Mouse (Mus musculus): ENCODE measurements around the gene Rbbp4.
"Not testable (repeated sequence)": the region's sequence is repeated elsewhere in the genome, so short reads cannot be mapped to it uniquely, and the experiment has no call there.

The Rbbp4 gene

DNA sequence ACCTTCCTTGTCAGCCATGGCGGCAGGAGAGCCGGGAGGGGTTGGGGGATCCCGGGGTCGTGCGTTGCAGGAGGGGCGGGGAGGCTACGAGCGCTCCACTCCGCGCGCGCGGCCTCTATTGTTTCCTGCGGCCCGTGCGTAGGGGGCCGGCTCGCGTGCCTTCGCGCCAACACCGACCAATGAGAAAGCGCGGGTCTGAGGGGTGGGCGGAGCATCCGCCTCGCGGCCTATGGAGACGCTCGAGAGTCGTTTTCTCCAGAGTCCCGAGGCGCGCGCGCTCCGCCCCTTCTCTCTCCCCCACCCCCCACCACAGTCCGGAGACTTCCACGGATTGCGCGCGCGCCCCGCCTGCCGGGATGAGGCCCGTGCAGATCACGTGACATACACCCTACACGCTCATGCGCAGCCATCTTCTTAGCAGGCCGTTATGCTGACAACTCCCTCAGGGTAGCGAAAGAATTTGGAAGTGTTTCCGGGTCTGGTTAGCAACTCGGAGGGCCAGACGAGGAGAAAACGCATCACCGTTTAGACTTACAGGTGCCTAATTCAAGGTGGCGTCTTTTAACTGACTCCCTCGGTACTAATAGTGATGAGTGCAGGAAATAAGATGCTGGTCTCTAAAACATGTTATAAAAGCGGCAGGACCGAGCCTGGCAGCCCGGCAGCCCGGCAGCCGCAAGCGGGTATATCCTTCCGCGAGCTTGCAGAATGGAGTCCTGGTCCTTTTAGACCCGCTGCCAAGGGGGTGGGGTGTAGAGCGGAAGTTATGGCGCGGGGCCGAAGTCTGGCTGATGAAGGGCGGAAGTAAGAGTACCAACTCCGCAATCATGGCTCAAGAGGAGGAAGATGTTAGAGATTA lies at the start of gene Rbbp4, which contains the start of gene Zbtb8os:
TSS of gene Rbbp4 (minus strand) at position 155 of the 859 bp plus-strand sequence.
TSS of gene Zbtb8os (plus strand) at position 480 of the 859 bp plus-strand sequence.
- in situ Hi-C loops (cut with MseI, MboI), result no loop called here

DNA sequence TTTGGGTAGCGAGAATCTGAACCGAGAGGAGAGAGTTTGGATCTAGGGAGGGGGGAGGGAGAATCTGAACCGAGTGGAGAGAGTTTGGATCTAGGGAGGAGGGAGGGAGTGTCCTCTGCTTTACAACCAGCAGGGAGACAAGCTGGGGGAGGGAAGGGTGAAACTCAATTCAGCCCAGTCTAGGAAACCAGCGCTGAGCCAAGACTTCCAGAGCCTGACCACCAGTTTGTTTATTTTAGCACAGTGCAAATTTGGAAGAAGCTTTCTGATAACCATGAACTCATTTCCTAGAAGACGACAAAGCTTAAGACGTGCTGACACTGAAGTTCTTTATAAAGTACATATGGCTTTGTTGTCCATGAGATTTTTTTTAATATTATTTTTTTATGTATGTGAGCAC lies 49.3 kb upstream of the Rbbp4 start:
- in situ Hi-C loops (cut with MseI, MboI), result no loop called here

DNA sequence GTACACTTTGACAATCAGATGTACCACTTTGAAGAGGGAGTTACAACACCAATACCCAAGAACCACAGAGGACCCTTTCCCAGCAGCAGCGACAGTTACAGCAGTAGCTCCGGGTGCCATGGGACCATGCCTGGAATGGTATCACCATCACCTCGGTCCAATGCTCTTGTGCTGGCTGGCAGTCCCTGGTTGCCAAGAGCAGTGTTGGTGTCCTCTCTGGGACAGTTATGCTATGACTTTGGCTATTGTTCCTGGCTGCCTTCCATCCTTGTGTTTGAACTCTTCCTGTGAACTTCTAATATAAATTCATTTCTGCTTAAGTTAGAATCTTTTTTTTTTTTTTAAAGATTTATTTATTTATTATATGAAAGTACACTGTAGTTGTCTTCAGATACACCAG lies 48.4 kb upstream of the Rbbp4 start:
- in situ Hi-C loops (cut with MseI, MboI), result no loop called here

DNA sequence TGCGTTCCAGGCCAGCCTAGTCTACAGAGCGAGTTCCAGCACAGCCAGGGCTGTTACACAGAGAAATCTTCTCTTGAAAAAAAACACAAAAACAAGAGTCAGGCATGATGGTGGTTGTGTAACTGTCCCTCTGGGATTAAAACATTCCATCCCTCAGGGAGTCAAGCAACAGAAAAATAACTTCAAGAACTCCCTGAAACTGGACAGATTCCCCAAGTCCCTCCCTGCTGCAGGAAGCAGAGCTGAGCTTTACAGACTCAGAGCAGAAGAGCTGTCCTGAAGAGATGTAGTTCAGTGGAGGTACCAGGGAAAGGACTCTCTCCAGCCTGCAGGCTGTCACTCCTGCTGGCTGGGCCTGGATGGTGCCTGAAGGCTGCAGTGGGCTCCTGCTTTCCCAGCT lies 47.3 kb upstream of the Rbbp4 start:
- in situ Hi-C loops (cut with MseI, MboI), result no loop called here

DNA sequence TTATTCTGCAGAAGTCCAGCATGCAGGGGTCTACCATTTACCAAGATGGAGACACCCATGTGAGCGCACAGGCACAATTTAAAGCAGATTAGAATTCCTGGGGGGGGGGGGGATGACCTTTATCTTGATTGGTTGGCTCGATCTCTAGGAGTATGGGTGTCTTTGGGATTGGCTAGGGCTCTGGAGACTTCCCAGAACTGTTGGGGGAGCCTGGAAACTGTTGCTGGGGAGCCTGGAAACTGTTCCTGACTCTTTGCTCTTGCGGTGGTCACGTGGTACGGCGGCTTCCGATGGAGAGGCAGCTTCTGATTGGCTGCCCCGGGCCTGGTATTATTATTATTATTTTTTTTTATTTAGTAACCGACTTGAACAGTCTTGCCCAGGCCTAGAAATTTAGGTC lies 46.9 kb upstream of the Rbbp4 start:
- in situ Hi-C loops (cut with MseI, MboI), result no loop called here

DNA sequence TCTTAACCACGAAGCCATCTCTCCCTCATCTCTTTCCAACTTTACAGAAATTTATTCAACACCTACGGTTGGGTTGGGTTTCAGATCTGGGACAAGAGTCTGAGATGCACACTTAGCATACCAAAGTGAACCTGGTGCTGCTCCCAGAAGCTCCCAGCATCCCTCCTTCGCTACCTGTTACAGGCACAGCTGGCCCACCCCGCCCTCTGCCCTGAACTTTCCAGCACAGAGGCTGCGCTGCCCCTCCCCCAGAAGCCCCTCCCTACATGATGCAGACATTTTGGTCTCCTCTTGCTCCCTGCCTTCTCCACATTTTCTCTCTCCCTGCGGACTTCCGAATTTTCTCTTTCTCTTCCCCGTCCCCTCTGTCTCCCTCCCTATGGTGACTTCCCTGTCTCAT lies 46.0 kb upstream of the Rbbp4 start:
- in situ Hi-C loops (cut with MseI, MboI), result no loop called here

DNA sequence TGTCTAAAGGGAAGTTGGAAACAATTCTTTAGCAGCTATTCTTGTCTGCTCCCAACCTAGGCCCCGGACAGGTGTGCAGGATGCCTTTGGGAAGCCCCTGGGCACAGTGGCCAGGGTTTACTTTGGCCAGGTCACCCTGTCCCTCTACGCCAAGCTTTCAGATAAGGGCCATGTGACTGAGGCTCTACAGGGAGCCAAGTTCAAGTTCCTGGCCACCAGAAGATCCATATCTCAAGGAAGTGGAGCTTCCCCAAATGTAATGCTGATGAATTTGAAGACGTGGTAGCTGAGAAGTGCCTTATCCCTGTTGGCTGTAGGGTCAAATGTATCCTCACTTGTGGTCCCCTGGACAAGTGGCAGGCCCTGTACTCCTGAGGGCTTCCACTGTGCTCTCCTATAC lies 44.6 kb upstream of the Rbbp4 start:
- in situ Hi-C loops (cut with MseI, MboI), result no loop called here

DNA sequence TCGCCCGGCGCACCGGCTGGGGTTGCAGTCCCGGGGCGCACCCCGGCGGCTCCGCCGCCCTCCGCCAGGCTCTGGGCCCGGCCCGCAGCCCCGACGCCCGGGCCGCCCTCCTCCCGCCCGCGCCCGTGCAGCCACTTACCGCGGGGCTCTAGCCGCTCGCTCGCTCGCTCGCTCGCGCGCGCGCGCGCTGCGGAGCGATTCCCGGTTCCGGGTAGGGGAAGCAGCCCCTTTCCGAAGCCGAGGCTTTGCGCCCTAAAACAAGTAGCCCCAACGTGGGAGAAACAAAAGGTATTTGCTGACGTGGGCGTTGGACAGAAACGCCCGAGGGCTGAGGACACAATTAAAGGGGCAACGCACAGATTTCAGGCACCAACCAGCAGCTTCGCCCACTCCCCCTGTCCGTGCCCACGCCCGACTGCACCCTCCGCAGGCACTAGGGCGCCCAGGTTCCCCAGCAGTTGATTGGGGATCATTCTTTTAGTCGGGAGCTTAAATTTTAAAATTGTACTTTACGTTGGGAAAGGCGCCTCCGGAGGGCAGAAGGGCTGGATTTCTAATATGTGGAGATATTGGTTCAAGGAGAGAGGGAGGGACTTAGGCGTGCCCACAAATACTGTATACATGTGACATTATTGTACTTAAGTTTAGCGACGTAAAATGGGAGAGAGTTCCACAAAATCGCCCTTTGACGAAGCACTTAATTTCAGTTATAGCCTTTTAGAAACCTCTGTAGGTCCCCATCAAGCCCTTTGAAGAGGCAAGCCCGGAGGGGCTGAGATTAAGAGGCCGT lies 42.6 kb upstream of the Rbbp4 start, which contains the start of gene Zbtb8a:
TSS of gene Zbtb8a (minus strand) at position 516 of the 790 bp plus-strand sequence.
- in situ Hi-C loops (cut with MseI, MboI), result no loop called here

DNA sequence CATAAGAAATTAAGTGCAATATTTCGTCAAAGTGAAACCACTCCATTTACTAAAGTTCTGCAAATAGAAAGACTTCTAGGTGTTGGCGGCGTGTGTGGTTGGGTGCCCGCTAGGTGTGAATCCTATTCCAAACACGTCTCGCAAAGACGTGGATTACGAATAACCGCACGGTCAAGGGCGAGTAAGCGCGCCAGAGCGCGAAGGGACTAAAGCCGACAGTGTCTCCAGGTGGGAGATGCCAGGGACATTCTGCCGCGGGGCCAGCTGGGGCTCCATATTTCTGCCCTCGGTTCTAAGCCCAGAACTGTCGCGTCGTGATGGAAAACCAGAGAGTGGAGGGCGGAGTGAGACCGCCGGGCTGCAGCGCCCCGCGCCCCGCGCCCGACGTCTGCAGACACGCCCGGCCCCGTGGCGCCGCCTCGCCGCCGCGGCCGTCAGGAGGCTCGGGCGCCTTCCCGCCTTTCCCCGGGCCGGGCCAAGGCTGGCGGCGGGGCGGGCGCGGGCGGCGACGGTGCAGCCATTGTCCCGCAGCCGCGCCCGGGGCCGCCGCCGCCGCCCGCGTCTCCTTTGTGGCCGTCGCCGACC lies 41.9 kb upstream of the Rbbp4 start:
- in situ Hi-C loops (cut with MseI, MboI), result no loop called here

DNA sequence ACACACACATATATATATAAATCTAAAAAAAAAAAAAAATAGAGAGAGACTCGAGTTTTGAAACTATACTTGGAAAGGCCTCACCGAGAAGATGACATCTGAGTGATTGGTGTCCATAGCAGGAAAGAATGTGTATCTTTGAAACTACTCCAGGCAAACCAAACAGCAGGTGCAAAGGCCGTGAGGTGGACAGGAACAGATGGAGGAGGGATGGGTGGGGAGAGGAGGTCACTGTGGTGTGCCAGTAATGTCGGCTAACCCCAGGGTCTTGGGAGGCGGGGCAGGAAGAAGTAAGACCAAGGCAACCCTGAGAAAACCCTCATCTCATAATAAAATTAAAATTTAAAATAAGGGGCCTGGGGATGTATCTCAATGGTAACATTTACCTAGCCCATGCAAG lies 40.7 kb upstream of the Rbbp4 start:
- in situ Hi-C loops (cut with MseI, MboI), result no loop called here

DNA sequence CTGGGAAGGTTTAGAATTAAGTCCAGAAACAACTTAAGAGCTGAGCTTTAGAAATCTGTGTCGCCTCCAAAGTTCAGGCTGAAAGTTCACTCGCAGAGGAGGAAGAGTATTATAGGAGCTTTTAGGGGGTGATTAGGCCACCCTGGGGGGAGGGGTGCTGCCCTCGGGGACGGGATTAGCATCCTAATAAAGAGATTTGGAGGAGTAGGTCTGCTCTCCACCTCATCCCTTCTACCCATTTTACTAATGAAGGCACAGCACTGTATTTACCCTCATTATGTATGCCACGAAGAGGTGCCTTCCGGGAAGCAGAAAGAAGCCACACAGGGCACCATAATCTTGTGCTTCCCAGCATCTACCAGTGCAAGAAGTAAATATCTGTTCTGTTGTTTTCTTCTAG lies 39.8 kb upstream of the Rbbp4 start:
- in situ Hi-C loops (cut with MseI, MboI), result no loop called here

DNA sequence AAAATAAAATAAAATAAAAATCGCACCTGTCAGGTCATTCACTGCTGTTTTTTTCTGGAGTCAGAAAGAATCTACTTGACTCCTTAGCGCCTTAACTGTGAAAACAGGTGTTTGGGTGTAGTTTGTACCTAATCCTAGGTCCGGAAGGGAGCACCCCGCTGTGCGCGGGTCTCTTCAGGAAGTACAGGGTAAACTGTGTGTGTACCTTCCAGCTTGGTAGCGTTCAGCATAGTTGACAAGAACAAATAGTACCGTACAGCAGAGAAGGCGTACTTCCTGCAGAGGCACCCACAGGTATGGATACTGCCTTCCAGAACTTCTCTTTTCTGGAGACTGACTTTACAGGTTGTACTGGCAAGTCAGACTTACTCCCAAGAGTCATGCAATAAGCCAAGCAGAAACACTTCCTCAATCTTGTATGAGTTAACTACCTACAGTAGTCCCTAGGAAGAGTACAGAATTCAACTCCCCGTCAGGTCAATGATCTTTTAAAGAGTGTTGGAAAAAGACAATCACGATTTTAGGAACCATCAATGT lies 39.1 kb upstream of the Rbbp4 start:
- in situ Hi-C loops (cut with MseI, MboI), result no loop called here

DNA sequence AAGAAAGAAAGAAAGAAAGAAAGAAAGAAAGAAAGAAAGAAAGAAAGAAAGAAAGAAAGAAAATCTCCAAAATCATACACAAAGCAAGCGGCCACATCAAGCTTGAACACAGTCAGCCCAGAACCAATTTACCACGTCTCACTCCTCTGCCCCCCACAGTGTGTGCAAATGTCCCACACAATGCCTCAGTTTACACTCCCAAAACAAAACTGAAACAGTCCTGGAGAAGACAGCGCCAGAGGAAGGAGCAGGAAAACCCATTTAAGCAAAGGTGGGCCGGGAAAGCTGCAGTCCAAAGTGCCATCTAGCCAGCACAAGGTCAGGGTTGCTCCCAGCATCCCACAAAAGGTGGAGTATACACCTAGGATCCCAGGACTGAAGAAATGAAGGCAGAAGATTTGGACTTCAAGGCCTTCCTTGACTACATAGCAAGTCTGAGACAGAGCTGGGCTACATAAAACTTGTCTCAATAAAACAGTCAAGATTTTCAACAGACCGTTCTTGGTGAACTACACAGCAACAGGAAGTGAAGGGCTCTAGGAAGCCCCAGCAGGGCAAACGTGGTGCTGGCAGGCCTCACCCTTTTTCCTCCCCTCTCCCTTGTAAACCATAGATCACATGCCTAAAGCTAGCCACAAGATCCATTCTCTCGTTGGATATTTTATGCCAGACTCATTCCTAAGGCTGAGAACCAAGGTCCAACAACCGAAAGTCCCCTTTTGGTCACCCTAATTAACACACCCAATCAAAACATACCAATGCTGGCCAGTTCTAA lies 38.2 kb upstream of the Rbbp4 start:
- in situ Hi-C loops (cut with MseI, MboI), result no loop called here

DNA sequence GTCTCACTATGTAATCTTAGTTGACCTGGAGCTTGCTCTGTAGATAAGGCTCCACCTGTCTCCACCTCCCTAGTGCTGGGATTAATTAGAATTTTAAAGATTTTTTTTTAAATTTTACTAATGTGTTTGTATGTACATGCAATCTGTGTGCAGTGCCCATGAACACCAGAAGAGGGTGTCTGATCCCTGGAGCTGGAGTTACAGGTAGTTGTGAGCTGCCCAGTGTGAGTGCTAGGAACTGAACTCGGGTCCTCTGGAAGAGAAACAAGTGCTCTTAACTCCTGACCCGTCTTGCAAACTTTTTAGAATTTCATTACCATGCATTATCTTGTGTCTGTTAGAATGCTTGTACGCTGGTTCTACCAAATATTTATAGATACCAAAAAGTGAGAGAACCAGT lies 36.2 kb upstream of the Rbbp4 start:
- in situ Hi-C loops (cut with MseI, MboI), result no loop called here

DNA sequence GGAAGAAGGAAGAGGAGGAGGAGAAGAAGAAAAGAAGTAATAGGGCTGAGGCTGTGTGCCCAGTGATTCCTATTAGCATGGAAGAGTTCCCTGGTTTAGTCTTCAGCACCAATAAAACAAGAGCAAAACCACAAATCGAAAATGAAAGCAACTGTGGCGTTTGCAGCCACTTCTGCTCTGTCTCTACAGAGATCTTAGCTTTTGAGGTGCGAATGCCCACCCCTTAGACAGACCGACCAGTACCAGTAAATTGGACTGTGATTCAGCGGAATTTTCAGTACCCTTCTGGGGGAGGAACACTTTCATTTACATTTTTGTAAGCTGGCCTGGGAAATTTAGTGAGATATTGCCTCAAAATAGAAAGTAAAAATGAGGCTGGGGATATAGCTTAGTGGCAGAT lies 30.1 kb upstream of the Rbbp4 start:
- in situ Hi-C loops (cut with MseI, MboI), result no loop called here

DNA sequence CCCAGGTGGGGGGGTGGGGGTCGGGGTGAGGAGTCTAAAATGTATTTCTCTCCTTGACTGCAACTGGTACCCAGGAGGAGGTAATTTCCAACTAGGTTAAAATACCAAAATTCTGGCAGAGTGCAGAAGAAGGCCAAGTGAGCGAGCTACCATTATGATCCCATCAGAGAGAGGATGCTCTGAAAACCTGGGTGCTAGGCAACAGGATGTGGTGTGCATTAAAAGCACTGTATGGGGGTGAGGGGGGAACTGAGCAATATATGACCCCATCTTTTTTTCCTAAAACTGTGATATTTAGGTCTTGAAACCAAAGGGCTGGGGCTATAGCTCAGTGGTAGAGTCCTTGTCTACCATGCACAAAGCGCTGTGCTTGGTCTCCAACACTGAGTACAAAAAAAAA lies 29.2 kb upstream of the Rbbp4 start:
- in situ Hi-C loops (cut with MseI, MboI), result no loop called here

DNA sequence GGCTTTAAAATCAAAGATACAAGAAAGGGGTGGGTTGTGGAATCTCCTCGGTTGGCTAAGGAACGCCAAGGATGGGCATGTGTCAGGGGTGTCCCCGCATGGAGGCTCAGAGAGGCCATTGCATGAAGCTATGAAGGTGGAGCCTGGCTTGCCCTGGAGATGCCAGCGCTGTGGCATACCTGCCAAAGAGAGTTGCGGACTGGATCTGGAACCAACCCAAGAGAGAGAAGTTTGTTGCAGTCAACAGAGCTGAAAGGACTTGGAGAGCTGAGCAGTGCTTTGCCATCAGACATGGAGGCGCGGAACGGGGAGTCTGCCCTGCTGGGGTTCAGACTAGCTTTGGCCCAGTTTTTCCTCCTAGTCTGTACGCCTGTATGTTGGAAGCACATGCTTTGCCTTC lies 28.3 kb upstream of the Rbbp4 start:
- in situ Hi-C loops (cut with MseI, MboI), result no loop called here

DNA sequence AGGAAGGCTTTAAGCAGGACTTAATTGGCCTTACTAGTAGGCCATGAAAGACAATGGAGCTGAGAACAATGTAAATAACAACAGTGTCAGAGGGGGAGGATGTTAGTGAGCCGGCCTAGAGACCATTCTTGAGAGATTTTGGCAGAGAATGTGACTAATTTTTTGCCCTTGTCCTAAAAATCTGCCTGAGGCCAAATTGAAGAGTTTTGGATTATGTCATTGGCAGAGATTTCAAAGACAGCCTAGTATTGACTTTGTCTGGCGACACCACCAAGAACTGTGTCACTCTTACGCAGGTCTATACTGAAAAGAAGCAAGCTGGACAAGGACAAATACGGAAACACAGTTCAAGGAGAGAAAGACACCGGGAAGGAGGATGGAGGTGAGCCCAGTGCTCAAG lies 27.6 kb upstream of the Rbbp4 start:
- in situ Hi-C loops (cut with MseI, MboI), result no loop called here

DNA sequence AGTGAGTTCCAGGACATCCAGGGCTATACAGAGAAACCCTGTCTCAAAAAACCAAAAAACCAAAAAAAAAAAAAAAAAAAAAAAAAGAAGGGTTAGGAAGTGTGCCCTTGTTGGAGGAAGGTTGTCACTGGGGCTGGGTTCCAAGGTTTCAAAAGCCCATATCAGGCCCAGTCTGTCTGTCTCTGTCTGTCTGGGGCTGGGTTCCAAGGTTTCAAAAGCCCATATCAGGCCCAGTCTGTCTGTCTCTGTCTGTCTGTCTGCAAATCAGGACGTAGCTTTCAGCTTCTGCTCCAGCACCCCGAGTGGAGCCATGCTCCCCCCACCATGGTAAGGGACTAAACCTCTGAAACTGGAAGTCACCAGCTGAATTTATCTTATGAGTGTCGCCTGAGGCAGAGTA lies 27.1 kb upstream of the Rbbp4 start:
- in situ Hi-C loops (cut with MseI, MboI), result not testable (repeated sequence)

DNA sequence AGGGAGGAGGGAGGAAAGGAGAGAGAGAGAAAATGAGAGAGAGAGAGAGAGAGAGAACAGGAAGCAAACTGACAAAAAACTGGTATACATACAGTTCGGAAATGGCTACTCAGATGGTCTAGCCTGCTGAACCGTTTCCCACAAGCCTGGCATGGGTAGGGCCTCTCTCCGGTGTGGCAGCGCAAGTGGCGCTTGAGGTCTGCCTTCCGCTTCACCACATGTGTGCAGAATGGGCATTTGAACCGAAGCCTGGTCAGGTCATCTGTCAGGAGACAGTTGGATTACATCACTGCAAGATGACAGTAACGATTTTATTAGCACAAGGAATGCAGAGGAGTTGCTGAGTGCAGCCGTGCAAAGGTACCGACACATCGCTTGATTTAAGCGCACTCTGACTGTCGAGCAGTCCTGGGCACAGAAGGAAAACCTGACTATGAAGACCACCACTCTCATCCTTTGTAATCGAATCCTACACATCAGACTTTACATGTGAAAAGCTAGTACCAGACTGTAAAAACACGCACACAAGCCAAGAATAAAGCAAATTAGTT lies 22.5 kb upstream of the Rbbp4 start:
- in situ Hi-C loops (cut with MseI, MboI), result loop anchor here in 1 of 2 experiments (5.0 kb wide), 1 partner anchor 95 kb away; no protein-coding TSS in a partner anchor

DNA sequence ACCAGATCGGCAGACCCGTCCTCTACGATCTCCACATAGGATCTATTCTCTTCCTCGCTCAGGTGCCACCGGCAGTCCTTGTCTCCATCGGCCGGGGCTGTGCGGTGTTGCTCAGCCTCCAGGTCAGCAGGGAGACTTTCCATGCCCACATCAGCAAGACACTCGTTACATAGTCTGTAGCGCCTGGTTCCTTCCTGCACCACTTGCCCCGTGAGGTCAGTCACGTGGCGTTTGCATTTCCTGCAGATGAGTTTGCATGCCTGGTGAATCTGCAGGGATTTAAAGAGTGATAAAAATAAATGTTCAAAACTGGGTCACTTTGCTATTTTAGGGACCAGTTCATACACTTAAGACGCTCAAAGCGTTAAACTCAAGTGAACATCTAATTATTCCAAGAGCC lies 19.1 kb upstream of the Rbbp4 start:
- in situ Hi-C loops (cut with MseI, MboI), result loop anchor here in 1 of 2 experiments (5.0 kb wide), 1 partner anchor 98 kb away; no protein-coding TSS in a partner anchor

All from mouse trophoblast stem cell (cell line).